Mouse (Mus musculus) right cerebral cortex, postnatal 14 days (tissue): ENCODE results near the gene D630003M21Rik.
A peak's percentile ranks its signal among the peaks of the same experiment; 100 is the strongest.

ENCODE experiments used
- DNase-seq: peaks from one replicate; pipeline ENCODE4 v3.0.0; 2022

D630003M21Rik gene

GRCm38 (mm10) chr2:158228670-158229502, at the start of gene D630003M21Rik:
Gene D630003M21Rik, minus strand, starts transcription at chr2:158229222.
- DNase-seq = no peak

GRCm38 (mm10) chr2:158276878-158277277, 47.9 kb upstream of the D630003M21Rik start:
- peak; percentile 0 for DNase-seq

GRCm38 (mm10) chr2:158276451-158276850, 47.4 kb upstream of the D630003M21Rik start:
- DNase-seq = no peak

GRCm38 (mm10) chr2:158275811-158276210, 46.8 kb upstream of the D630003M21Rik start:
- DNase-seq = no peak

- DNase-seq = no peak
Observed at GRCm38 (mm10) chr2:158275349-158275748, 46.3 kb upstream of the D630003M21Rik start.

GRCm38 (mm10) chr2:158273646-158274045, 44.6 kb upstream of the D630003M21Rik start:
- DNase-seq = no peak

- DNase-seq = no peak
Observed at GRCm38 (mm10) chr2:158270017-158270416, 41.0 kb upstream of the D630003M21Rik start.

- DNase-seq = no peak
Observed at GRCm38 (mm10) chr2:158264877-158265276, 35.9 kb upstream of the D630003M21Rik start.

GRCm38 (mm10) chr2:158259498-158259897, 30.5 kb upstream of the D630003M21Rik start:
- no peak for DNase-seq

- DNase-seq = peak; percentile 57
Observed at GRCm38 (mm10) chr2:158258781-158259180, 29.8 kb upstream of the D630003M21Rik start.

GRCm38 (mm10) chr2:158258005-158258418, 29.0 kb upstream of the D630003M21Rik start, which contains the start of gene Bpi:
Gene Bpi, plus strand, starts transcription at chr2:158258094.
- DNase-seq = no peak

GRCm38 (mm10) chr2:158256894-158257293, 27.9 kb upstream of the D630003M21Rik start:
- DNase-seq = no peak

GRCm38 (mm10) chr2:158253806-158254205, 24.8 kb upstream of the D630003M21Rik start:
- no peak for DNase-seq

- DNase-seq = no peak
Observed at GRCm38 (mm10) chr2:158250558-158250957, 21.5 kb upstream of the D630003M21Rik start.

GRCm38 (mm10) chr2:158248318-158248717, 19.3 kb upstream of the D630003M21Rik start:
- no peak for DNase-seq

GRCm38 (mm10) chr2:158247852-158248251, 18.8 kb upstream of the D630003M21Rik start:
- DNase-seq = no peak

- DNase-seq = no peak
Observed at GRCm38 (mm10) chr2:158245072-158245817, 16.2 kb upstream of the D630003M21Rik start.

- peak; percentile 37 for DNase-seq
Observed at GRCm38 (mm10) chr2:158243129-158243870, 14.3 kb upstream of the D630003M21Rik start.

- peak; percentile 58 for DNase-seq
Observed at GRCm38 (mm10) chr2:158242170-158242896, 13.3 kb upstream of the D630003M21Rik start.

- no peak for DNase-seq
Observed at GRCm38 (mm10) chr2:158241126-158241738, 12.2 kb upstream of the D630003M21Rik start.

- no peak for DNase-seq
Observed at GRCm38 (mm10) chr2:158238101-158238500, 9.1 kb upstream of the D630003M21Rik start.

- no peak for DNase-seq
Observed at GRCm38 (mm10) chr2:158236698-158237097, 7.7 kb upstream of the D630003M21Rik start.
